Mouse (Mus musculus) heart, embryonic 16.5 days (tissue): ENCODE results near the gene Col4a2. TPM values are rescaled to one million over a fixed set of nuclear protein-coding genes. Genes with fewer than 3 reads are reported as not detected.

ENCODE experiments used
- ATAC-seq: fragments of 200-750 bp; cut with Nextera tagmentation; replicated peaks from 2 replicates; pipeline ENCODE4 v1.8.0; 2017; ENCODE audit warnings: moderate number of reproducible peaks; ENCODE audit not compliant: insufficient read depth, low FRiP score; ENCODE audit errors: extremely low read depth
- H3K27ac ChIP-seq: fragments of 300-500 bp; sonication (generic); 2 replicates; pipeline ENCODE4 v1.5.1; 2014; ENCODE audit warnings: mild to moderate bottlenecking, low read length, control low read depth, moderate library complexity
- H3K27me3 ChIP-seq: fragments of 300-500 bp; sonication (generic); 2 replicates; pipeline ENCODE4 v1.6.1; 2014; ENCODE audit warnings: low read length, mixed read lengths; ENCODE audit not compliant: control insufficient read depth, insufficient read depth
- H3K36me3 ChIP-seq: fragments of 300-500 bp; sonication (generic); 2 replicates; pipeline ENCODE4 v1.6.1; 2014; ENCODE audit not compliant: control insufficient read depth, insufficient read depth
- H3K4me1 ChIP-seq: fragments of 300-500 bp; sonication (generic); 2 replicates; pipeline ENCODE4 v1.6.1; 2014; ENCODE audit warnings: low read length, mixed read lengths; ENCODE audit not compliant: control insufficient read depth, insufficient read depth
- H3K4me2 ChIP-seq: fragments of 300-500 bp; sonication (generic); 2 replicates; pipeline ENCODE4 v1.6.1; 2014; ENCODE audit warnings: low read depth, mild to moderate bottlenecking, control low read depth, low read length
- H3K4me3 ChIP-seq: fragments of 300-500 bp; sonication (generic); 2 replicates; pipeline ENCODE4 v1.5.1; 2014; ENCODE audit warnings: mild to moderate bottlenecking, control low read depth, low read length
- H3K9ac ChIP-seq: fragments of 300-500 bp; sonication (generic); 2 replicates; pipeline ENCODE4 v1.6.1; 2014; ENCODE audit warnings: low read length, control low read depth
- H3K9me3 ChIP-seq: fragments of 300-500 bp; sonication (generic); replicated peaks from 2 replicates; pipeline ENCODE4 v1.6.1; 2016; ENCODE audit warnings: low read length; ENCODE audit not compliant: control insufficient read depth
- WGBS: fragments of 180-500 bp; shearing (Covaris S2); extraction: QIAGEN DNeasy Blood & Tissue Kit; methylation state at CpG from one replicate; pipeline ENCODE4 v1.1.7; 2014; 5-methylcytosine and 5-hydroxymethylcytosine counted together
- polyA plus RNA-seq: library from polyadenylated mRNA; unstranded; fragments of >200 nt; fragmentation: Nextera tagmentation; extraction: Ambion mirVana; gene quantifications from 2 replicates; pipeline ENCODE4 v1.2.1, GENCODE M21; 2015

Gene Col4a2
- polyA plus RNA-seq, 1 experiment from 2014 or later = 80.1 TPM

DNA sequence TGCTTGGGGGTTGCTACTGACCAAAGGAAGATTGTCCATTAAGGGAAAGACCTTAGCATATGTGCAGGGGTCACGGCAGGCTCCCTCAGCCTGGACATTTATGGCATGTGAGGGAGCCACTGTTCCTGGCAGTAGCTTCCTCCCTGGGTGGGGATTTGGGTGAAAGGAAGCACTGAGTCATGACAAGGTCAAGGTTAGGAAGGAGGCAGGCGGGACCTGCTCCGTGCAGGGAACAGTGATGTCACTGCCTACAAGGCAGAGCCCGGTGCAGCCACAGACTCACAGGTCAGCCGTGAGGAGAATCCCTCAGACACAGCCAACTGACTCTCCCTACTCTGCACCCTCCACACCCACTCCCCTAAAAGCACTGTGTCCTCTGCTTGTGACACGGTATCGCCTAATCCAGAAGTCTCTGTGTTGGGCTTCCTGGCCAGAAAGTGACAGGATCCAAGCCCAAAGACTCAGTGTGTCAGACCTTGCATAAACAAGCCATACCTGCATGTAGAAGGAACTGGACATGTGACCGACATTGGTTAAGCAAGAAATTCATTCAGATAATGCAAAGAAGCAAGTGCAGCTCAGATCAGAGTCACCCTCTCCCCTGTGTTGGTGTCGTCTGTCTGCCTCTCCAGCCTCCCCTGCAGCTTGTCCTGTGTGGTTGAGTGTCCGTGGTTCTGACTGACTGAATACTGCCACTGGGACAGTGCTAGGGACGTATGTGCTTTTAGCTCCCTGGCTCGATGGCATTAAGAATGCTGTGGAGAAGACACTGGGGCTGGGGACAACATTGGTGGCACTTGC lies 27.9 kb downstream of the Col4a2 start:
- H3K4me2 ChIP-seq = no peak overlapping the region
- H3K36me3 ChIP-seq = no peaks in the 10 kb centered on the region; the same call in 1 of the 2 replicates
- H3K4me3 ChIP-seq = no peak overlapping the region
- peak overlapping the region; percentile 69 for H3K27ac ChIP-seq
- H3K4me1 ChIP-seq = peaks cover 49% of the 10 kb centered on the region
- no peaks in the 10 kb centered on the region for H3K27me3 ChIP-seq
- H3K9me3 ChIP-seq = no peaks in the 10 kb centered on the region
- peak; percentile 69 for ATAC-seq
- peak overlapping the region; percentile 21 for H3K9ac ChIP-seq
- 40% methylated on average over 12 of the region's 12 CpGs for WGBS

DNA sequence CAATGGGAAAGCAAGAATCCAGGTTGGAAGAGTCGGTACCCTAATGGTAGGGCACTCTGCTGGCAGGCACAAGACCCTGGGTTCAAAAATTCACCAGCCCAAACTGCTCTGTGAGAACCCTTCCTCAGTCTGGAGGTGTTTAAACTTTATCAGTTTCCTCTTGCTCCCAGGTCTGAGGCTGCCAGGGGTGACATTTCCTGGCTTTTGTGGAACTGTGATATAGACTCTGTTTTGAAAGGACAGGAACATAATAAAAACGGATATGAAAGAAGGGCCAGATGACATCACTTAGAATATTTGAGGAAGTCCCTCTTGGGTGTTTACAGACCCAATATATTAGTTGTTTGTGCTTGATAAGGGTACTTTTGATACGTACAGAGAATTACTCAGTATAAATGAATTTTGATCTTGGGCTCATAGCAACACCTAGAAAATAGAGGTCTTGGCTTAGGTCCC lies 28.5 kb downstream of the Col4a2 start:
- H3K4me2 ChIP-seq = no peak overlapping the region
- peak overlapping the region; percentile 69 for H3K27ac ChIP-seq
- no peak overlapping the region for H3K4me3 ChIP-seq
- no peak for ATAC-seq
- H3K36me3 ChIP-seq = no peaks in the 10 kb centered on the region; the same call in 1 of the 2 replicates
- H3K27me3 ChIP-seq = no peaks in the 10 kb centered on the region
- H3K9me3 ChIP-seq = no peaks in the 10 kb centered on the region
- 43% methylated on average over 3 of the region's 3 CpGs for WGBS
- H3K9ac ChIP-seq = no peak overlapping the region
- peaks cover 45% of the 10 kb centered on the region for H3K4me1 ChIP-seq

DNA sequence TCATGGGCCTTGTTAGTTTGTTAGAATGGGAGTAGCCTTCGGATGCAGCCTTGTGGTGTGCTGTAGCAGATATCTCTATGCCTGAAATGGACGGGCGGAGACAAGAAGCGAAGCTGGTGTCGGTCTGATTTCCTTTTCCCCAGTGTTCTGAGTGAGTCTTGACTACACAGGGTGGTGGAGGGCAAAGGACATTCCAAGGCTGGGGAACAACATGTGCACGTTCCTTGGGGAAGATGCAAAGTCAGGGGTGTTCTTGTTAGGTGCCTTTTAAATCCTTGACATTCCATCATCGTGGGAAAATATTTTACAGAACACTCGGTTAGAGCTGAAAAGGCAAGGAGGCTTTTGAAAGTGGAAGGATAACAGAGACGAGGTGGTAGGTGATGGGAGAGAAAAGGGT lies 31.9 kb downstream of the Col4a2 start:
- H3K36me3 ChIP-seq = no peaks in the 10 kb centered on the region; the same call in 1 of the 2 replicates
- H3K9ac ChIP-seq = no peak overlapping the region
- H3K27me3 ChIP-seq = no peaks in the 10 kb centered on the region
- no peak overlapping the region for H3K4me2 ChIP-seq
- no peak overlapping the region for H3K27ac ChIP-seq
- 60% methylated on average over 9 of the region's 9 CpGs for WGBS
- H3K4me1 ChIP-seq = peaks cover 58% of the 10 kb centered on the region
- no peak for ATAC-seq
- H3K9me3 ChIP-seq = no peaks in the 10 kb centered on the region
- no peak overlapping the region for H3K4me3 ChIP-seq

DNA sequence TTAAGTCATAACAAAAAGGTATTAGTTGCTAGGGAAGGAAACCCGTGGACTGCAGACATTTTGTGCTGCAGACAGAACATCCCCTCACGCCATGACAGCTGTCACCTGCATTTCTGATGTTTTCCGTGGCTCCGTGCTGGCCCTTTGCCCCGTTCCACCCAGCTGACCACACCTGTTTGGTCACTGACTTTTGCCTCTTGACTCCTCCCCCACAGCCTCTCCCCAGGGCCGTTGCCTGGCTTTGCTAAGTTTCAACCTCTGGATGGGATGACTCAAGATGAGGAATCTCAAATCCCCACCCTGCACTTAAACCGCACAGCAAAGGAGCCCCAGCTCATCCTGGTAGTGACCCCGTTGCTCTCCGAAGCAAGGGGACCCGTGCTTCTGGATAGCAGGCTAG lies 33.6 kb downstream of the Col4a2 start:
- no peak overlapping the region for H3K9ac ChIP-seq
- no peak overlapping the region for H3K27ac ChIP-seq
- H3K36me3 ChIP-seq = no peaks in the 10 kb centered on the region; the same call in 1 of the 2 replicates
- WGBS = 82% methylated on average over 10 of the region's 10 CpGs
- H3K4me2 ChIP-seq = no peak overlapping the region
- H3K9me3 ChIP-seq = no peaks in the 10 kb centered on the region
- ATAC-seq = no peak
- H3K27me3 ChIP-seq = no peaks in the 10 kb centered on the region
- peaks cover 51% of the 10 kb centered on the region for H3K4me1 ChIP-seq
- H3K4me3 ChIP-seq = no peak overlapping the region

DNA sequence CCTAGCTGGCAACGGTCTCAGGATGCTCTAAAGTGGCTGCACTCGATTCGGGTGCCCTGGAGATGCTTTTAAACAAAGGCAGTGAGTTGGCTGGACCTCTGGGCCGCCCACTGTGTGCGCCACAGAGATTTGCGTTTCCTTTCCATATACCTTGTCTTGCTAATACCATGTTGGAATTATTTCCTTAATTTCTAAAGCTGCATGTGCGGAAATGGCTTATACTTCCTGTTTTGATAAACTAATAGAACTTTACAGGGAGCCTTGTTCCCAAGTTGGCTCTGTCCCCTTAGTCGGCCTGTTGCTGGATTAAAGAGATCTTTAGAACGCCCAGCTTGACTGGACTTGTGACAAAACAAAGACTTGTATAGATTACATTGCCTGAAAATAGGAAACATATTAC lies 35.1 kb downstream of the Col4a2 start:
- WGBS = 59% methylated on average over 9 of the region's 9 CpGs
- Histone ChIP-seq H3K9me3 (no peaks in the 10 kb centered on the region), H3K4me1 (peaks cover 45% of the 10 kb centered on the region), H3K9ac (no peak overlapping the region), H3K27ac (peak overlapping the region; percentile 69), H3K4me3 (no peak overlapping the region), H3K27me3 (no peaks in the 10 kb centered on the region), H3K4me2 (no peak overlapping the region), H3K36me3 (no peaks in the 10 kb centered on the region)
- ATAC-seq = no peak

DNA sequence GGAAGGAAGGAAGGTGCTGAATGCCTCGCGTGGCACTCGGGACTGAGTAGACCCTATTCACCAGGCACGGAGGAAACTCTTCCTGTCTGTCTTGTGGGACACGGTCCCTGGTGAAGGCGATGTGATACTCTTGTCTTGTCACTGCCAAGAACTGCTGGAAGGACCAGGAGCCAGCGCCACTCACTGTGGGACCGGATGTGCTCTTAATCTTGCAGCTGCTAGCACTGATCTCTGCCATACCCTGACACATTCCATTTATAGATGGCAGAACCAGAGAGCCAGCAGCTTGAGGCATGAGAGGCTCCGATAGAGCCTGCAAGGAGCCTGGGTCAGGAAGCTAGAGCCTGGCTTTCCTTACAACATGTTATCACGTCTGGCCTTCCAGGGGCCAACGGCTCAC lies 36.0 kb downstream of the Col4a2 start:
- H3K27me3 ChIP-seq = no peaks in the 10 kb centered on the region
- ATAC-seq = peak; percentile 77
- no peaks in the 10 kb centered on the region for H3K9me3 ChIP-seq
- H3K9ac ChIP-seq = 0 out of 2 replicates have a peak overlapping the region, but pooled peaks have one; percentile 22
- 18% methylated on average over 11 of the region's 11 CpGs for WGBS
- H3K27ac ChIP-seq = peak overlapping the region; percentile 76
- H3K4me2 ChIP-seq = peak overlapping the region; percentile 41
- no peak overlapping the region for H3K4me3 ChIP-seq
- H3K36me3 ChIP-seq = no peaks in the 10 kb centered on the region
- peaks cover 37% of the 10 kb centered on the region for H3K4me1 ChIP-seq

DNA sequence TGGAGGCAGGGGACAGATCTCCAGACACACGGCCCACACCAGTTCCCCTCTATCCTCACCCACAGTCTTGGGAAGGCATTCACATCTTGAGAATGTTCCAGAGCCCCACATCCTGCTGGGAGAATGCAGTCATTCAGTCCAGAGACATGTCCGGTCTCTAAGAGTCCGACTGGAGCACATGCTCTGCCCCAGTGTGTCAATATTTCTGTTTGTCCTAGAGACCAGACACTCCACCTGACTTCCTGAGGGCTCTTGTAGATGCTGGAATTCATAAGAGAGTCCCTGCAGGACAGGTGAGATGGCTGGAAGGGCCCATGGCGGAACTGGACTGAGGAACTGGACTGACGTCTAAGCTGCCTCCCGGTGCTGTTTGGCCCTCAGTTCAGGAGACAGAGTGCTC lies 38.8 kb downstream of the Col4a2 start:
- Histone ChIP-seq H3K27me3 (no peaks in the 10 kb centered on the region), H3K4me2 (no peak overlapping the region), H3K9ac (no peak overlapping the region), H3K4me3 (no peak overlapping the region), H3K36me3 (peaks cover 8% of the 10 kb centered on the region; the same call in 1 of the 2 replicates), H3K27ac (no peak overlapping the region), H3K9me3 (no peaks in the 10 kb centered on the region), H3K4me1 (peaks cover 35% of the 10 kb centered on the region)
- WGBS = 78% methylated on average over 6 of the region's 6 CpGs
- no peak for ATAC-seq

DNA sequence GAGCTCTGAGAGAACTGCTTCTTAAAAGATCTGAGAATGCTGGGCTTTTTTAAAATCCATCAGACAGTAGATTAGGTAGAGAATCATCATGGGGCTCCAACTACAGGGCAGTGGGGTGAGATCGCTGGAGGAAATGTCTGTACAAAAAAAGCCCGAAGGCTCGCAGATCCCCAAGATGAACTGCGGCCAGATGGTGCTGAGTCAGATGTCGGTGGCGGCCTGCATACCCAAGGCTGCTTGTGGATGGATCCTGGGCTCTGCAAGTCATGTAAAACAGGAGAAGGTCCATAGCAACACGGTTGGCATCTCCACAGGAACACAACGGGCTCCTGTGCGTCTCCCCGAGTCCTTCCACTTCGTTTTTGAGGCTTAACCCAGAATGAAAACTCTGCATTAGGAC lies 39.9 kb downstream of the Col4a2 start:
- ATAC-seq = no peak
- no peaks in the 10 kb centered on the region for H3K9me3 ChIP-seq
- H3K36me3 ChIP-seq = peaks cover 8% of the 10 kb centered on the region; the same call in 1 of the 2 replicates
- peaks cover 43% of the 10 kb centered on the region for H3K4me1 ChIP-seq
- 74% methylated on average over 11 of the region's 11 CpGs for WGBS
- no peak overlapping the region for H3K4me2 ChIP-seq
- no peak overlapping the region for H3K27ac ChIP-seq
- H3K4me3 ChIP-seq = no peak overlapping the region
- H3K9ac ChIP-seq = no peak overlapping the region
- no peaks in the 10 kb centered on the region for H3K27me3 ChIP-seq

DNA sequence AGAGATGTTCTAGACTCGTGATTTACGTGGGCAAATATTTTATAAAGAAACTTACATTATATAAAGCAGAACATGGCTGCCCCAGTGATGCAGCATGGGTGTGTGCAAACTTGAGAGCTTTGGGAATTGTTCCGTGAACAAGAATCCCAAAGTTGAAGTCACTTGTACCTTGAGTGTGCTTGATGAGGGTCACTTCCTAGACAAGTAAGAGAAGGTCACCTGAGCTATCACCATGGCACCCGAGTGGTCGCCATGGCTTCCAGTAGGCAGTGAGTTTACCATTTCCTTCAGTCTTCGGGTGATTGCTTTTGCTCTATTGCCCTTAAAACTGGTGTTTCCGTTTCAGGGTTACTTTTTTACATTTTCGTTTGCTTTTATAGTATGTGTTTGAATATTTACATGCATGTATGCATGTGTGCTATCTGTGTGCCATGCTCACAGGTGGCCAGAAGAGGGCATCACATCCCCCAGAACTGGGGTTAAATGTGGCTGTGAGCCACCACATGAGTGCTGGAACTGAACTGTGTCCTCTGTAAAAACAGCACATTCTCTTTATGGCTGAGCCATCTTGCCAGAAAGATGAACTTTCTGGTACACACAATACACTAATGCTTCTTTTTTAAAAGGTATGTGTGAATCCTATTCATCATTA lies 42.3 kb downstream of the Col4a2 start:
- H3K9ac ChIP-seq = no peak overlapping the region
- H3K4me1 ChIP-seq = peaks cover 28% of the 10 kb centered on the region
- 90% methylated on average over 8 of the region's 8 CpGs for WGBS
- H3K9me3 ChIP-seq = no peaks in the 10 kb centered on the region
- no peaks in the 10 kb centered on the region for H3K27me3 ChIP-seq
- H3K4me3 ChIP-seq = no peak overlapping the region
- H3K27ac ChIP-seq = no peak overlapping the region
- ATAC-seq = no peak
- peaks cover 8% of the 10 kb centered on the region; the same call in 1 of the 2 replicates for H3K36me3 ChIP-seq
- no peak overlapping the region for H3K4me2 ChIP-seq
